Mouse (Mus musculus) erythroblast, embryonic 14.5 days (primary cell): ENCODE measurements at regions not wholly inside any gene's neighbourhood (a gene's known extent, or its start where the extent isn't known, plus 50 kb on each side); places are given as distances from the start of the nearest gene placed in this dataset.

Experiments used
- GATA1 ChIP-seq: IDR thresholded peaks from 2 replicates; pipeline ENCODE4 v1.6.1; 2012; ENCODE audit warnings: low read length, inconsistent platforms, mixed read lengths
- TAL1 ChIP-seq: IDR thresholded peaks from 3 replicates; pipeline ENCODE4 v1.6.1; 2012; ENCODE audit warnings: low read length, inconsistent platforms, mixed read lengths

DNA sequence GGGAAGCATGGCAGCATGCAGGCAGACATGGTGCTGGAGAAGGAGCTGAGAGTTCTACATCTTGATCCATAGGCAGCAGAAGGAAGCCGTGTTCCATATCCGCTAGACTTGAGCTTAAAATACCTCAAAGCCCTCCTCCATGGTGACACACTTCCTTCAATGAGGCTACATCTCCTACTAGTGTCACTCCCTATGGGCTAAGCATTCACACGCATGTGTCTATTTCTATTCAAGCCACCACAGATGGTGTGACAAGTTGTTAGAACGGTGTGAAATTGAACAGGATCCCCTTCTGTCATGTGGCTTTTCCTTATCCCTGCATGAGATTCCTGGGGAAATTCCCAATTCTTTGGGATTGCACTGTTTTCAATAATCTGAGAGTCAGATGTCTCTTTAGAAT lies 192.9 kb upstream of the Irx5 start:
- TF ChIP-seq GATA1 (no peak), TAL1 (no peak)
